Mouse (Mus musculus) spleen, adult 18-20 months (tissue): ENCODE data around the gene H2al1a.

Experiments
- DNase-seq, 2 experiments: peaks; one replicate each; pipeline ENCODE4 v3.0.0; 2022; ENCODE audit warnings: mixed read lengths in 2 of 2

Gene H2al1a

GRCm38 (mm10) chrX:11346756-11347155 is 47.7 kb downstream of the H2al1a start:
- DNase-seq = no peak
